Mouse (Mus musculus): Measurements from ENCODE around the gene Tmem179. TPM values are rescaled to one million over a fixed set of nuclear protein-coding genes. Genes with fewer than 3 reads are reported as not detected.

Gene Tmem179
- polyA plus RNA-seq, 1 experiment from 2014 or later, result 0.67 TPM

DNA sequence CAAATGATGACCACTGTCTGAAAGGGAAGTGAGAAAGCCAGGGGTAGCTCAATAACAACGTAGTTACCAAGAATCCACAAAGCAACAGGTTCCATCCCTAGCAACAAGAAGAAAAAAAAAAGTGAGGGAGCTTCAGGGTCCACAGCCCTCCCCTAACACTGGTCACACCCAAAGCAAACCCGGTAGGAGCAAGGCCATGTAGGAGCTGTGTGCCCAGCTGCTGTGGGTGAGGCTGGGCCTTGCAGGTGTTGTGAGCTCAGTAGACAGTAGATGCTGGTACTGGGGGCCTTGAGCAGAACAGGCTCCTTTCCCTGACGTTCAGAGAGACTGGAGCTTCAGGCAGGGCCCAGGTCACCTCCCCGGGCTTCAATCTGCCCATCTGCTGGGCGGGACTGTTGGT lies 36.0 kb upstream of the Tmem179 start:
- 58% methylated on average over 5 of the region's 5 CpGs for WGBS
- Histone ChIP-seq H3K9me3 (ENCODE audit: low read length) (no peaks in the 10 kb centered on the region), H3K4me3 (ENCODE audit: low read length) (no peak overlapping the region), H3K27me3 (ENCODE audit: insufficient read depth, low read length) (no peaks in the 10 kb centered on the region), H3K4me2 (replicated peaks; ENCODE audit: low read depth, low read length) (no peak overlapping the region), H3K36me3 (ENCODE audit: insufficient read depth, low read length) (no peaks in the 10 kb centered on the region), H3K4me1 (ENCODE audit: insufficient read depth, low read length) (peaks cover 15% of the 10 kb centered on the region), H3K27ac (ENCODE audit: low read length) (no peak overlapping the region), H3K9ac (replicated peaks; ENCODE audit: low read length) (no peak overlapping the region)
- ATAC-seq (ENCODE audit: low FRiP score, low TSS enrichment), result no peak

DNA sequence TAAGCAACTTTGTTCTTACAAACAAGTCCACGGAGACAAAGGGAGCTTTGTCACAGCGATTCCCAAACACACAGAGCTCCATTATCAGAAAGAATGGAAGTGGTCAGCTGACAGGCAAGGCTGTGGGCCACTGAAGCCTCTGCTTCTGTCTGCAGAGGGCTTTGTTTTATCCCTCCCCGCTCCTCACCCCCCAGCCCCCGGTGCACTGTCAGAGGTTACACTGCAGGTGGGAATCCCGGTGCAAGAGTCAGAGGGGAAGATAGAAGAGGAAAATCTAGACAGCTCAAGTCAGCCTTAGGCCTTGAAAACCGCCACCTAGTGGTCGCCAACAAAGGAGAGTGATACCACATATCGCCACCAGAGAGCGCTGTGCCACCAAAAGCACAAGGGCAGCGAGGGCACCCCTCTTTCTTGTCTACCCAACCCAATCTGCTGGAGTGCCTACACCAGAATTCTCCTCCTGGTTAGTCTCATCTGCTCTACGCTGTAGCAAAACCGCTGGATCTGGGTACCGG lies 35.4 kb upstream of the Tmem179 start:
- no peak overlapping the region for H3K27ac ChIP-seq (ENCODE audit: low read length)
- no peak for ATAC-seq (ENCODE audit: low FRiP score, low TSS enrichment)
- H3K9ac ChIP-seq (replicated peaks; ENCODE audit: low read length), result no peak overlapping the region
- no peaks in the 10 kb centered on the region for H3K27me3 ChIP-seq (ENCODE audit: insufficient read depth, low read length)
- 13% methylated on average over 13 of the region's 13 CpGs for WGBS
- no peaks in the 10 kb centered on the region for H3K9me3 ChIP-seq (ENCODE audit: low read length)
- no peaks in the 10 kb centered on the region for H3K36me3 ChIP-seq (ENCODE audit: insufficient read depth, low read length)
- no peak overlapping the region for H3K4me2 ChIP-seq (replicated peaks; ENCODE audit: low read depth, low read length)
- H3K4me3 ChIP-seq (ENCODE audit: low read length), result no peak overlapping the region
- peaks cover 15% of the 10 kb centered on the region for H3K4me1 ChIP-seq (ENCODE audit: insufficient read depth, low read length)

DNA sequence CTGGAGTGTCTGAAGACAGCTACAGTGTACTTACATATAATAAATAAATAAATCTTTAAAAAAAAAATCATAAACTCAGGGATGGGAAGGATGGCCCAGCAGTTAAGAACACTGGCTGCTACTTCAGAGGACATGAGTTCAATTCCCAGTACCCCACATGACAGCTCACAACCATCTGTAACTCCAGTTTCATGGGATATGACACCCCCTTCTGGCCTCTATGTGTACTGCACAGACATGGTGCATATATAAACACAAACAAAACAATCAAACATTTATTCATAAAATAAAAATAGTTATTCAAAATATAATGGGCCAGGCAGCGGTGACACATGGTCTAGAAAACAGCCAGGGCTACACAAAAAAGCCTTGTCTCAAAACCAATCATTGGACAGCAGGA lies 32.7 kb upstream of the Tmem179 start:
- Histone ChIP-seq H3K9me3 (ENCODE audit: low read length) (no peaks in the 10 kb centered on the region), H3K4me2 (replicated peaks; ENCODE audit: low read depth, low read length) (no peak overlapping the region), H3K9ac (replicated peaks; ENCODE audit: low read length) (no peak overlapping the region), H3K27me3 (ENCODE audit: insufficient read depth, low read length) (no peaks in the 10 kb centered on the region), H3K36me3 (ENCODE audit: insufficient read depth, low read length) (no peaks in the 10 kb centered on the region), H3K27ac (ENCODE audit: low read length) (no peak overlapping the region), H3K4me3 (ENCODE audit: low read length) (no peak overlapping the region), H3K4me1 (ENCODE audit: insufficient read depth, low read length) (peaks cover 2% of the 10 kb centered on the region; the same call in 1 of the 2 replicates)
- ATAC-seq (ENCODE audit: low FRiP score, low TSS enrichment), result no peak
- 92% methylated on average over 1 of the region's 1 CpGs for WGBS

DNA sequence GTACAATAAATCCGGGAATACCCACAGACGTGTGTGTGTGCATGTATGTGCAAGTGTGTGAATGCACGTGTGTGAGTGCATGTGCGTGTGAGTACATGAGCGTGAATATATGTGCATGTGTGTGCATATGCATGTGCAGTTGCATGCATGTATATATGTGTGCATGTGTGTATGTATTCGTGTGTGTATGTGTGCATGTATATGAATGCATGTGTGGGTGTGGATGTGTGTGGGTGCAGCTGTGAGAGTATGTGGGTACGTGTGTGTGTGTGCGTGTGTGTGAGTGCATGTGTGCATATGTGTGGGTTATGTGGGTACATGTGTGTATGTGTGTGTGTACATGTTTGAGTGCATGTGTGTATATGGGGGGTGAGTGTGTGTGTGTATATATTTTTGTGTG lies 29.6 kb upstream of the Tmem179 start:
- no peak overlapping the region for H3K27ac ChIP-seq (ENCODE audit: low read length)
- no peak overlapping the region for H3K4me3 ChIP-seq (ENCODE audit: low read length)
- no peaks in the 10 kb centered on the region for H3K36me3 ChIP-seq (ENCODE audit: insufficient read depth, low read length)
- peaks cover 10% of the 10 kb centered on the region; the same call in 1 of the 2 replicates for H3K4me1 ChIP-seq (ENCODE audit: insufficient read depth, low read length)
- H3K4me2 ChIP-seq (replicated peaks; ENCODE audit: low read depth, low read length), result no peak overlapping the region
- no peak for ATAC-seq (ENCODE audit: low FRiP score, low TSS enrichment)
- no peak overlapping the region for H3K9ac ChIP-seq (replicated peaks; ENCODE audit: low read length)
- H3K9me3 ChIP-seq (ENCODE audit: low read length), result no peaks in the 10 kb centered on the region
- 93% methylated on average over 8 of the region's 8 CpGs for WGBS
- no peaks in the 10 kb centered on the region for H3K27me3 ChIP-seq (ENCODE audit: insufficient read depth, low read length)

DNA sequence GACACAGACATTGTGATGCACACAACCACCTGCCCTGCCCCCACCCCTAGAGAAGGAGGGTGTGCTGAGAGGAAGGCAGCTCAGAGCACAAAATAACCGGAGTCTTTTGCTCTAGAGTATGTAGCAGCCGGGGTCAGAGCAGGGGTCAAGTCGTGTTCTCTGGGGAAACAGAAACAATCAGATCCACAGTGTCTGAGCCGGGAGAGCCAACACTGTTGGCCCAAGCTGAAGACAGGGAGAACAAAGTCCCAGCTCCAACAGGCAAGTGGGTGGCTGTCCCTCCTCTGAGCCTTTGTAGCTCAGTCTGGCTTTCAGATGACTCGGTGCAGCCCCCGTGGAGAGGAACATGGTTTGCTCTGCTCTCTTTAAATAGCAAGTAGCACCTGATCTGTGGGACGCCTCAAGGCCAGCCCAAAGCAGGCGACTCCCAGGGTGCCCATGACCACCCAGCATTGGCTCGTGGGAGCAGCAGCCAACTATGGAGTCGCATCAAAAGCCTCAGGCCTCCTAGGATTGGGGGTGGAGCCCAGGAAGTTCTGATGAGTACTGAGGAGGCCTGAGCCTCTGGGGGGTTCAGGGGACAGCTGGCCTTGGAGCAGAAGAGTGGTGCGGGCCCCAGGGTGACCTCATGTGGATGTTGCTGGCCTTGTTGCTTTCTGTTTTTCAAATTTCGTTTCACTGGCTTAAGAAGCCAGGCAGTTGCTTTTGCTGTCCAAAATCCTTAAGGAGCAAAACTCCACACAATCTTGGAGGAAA lies 28.6 kb upstream of the Tmem179 start:
- H3K27ac ChIP-seq (ENCODE audit: low read length), result no peak overlapping the region
- no peaks in the 10 kb centered on the region for H3K9me3 ChIP-seq (ENCODE audit: low read length)
- H3K9ac ChIP-seq (replicated peaks; ENCODE audit: low read length), result no peak overlapping the region
- H3K27me3 ChIP-seq (ENCODE audit: insufficient read depth, low read length), result no peaks in the 10 kb centered on the region
- no peak overlapping the region for H3K4me3 ChIP-seq (ENCODE audit: low read length)
- 39% methylated on average over 12 of the region's 12 CpGs for WGBS
- no peaks in the 10 kb centered on the region for H3K36me3 ChIP-seq (ENCODE audit: insufficient read depth, low read length)
- peaks cover 10% of the 10 kb centered on the region; the same call in 1 of the 2 replicates for H3K4me1 ChIP-seq (ENCODE audit: insufficient read depth, low read length)
- no peak overlapping the region for H3K4me2 ChIP-seq (replicated peaks; ENCODE audit: low read depth, low read length)
- no peak for ATAC-seq (ENCODE audit: low FRiP score, low TSS enrichment)

DNA sequence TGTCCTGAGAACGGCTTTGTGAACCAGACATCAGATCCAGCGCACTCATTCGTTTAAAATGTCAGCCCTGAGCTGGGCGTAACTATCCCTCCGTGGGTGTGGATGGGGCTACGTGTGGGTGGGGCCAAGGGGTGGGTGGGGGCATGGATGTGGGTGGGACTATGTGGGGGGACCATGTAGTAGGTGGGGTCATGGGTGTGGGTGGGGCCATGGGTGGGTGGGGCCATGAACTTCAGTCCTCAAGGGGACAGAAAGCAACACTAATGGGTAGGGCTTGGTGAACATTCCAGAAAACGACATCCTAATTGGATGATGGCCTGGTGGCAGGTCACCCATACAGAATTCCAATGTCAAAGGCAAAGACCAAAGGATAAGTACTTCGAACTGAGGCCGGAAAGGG lies 27.4 kb upstream of the Tmem179 start:
- Histone ChIP-seq H3K9ac (replicated peaks; ENCODE audit: low read length) (no peak overlapping the region), H3K27me3 (ENCODE audit: insufficient read depth, low read length) (no peaks in the 10 kb centered on the region), H3K27ac (ENCODE audit: low read length) (no peak overlapping the region), H3K4me3 (ENCODE audit: low read length) (no peak overlapping the region), H3K9me3 (ENCODE audit: low read length) (no peaks in the 10 kb centered on the region), H3K36me3 (ENCODE audit: insufficient read depth, low read length) (no peaks in the 10 kb centered on the region), H3K4me2 (replicated peaks; ENCODE audit: low read depth, low read length) (no peak overlapping the region), H3K4me1 (ENCODE audit: insufficient read depth, low read length) (peaks cover 10% of the 10 kb centered on the region; the same call in 1 of the 2 replicates)
- WGBS, result 74% methylated on average over 9 of the region's 9 CpGs
- no peak for ATAC-seq (ENCODE audit: low FRiP score, low TSS enrichment)

DNA sequence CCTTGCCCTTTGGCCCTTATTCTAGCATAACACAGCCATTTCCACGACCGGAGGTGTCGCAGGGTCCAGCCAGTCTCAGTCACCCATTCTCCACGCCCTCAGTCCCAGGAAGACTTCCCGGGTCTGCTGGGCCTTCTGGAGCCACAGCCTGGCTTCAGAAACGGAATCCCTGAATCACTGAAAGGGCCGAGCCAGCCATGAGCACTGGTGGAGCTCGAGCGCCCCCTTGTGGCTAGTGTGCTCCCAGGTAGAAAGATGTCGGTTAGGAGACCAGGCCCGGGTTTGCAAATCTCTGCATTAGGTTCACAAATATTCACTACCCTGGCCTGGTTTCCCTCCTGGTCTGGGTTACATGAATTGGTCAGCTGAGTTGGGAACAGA lies 26.4 kb upstream of the Tmem179 start:
- H3K4me3 ChIP-seq (ENCODE audit: low read length), result no peak overlapping the region
- WGBS, result 4% methylated on average over 11 of the region's 11 CpGs
- no peaks in the 10 kb centered on the region for H3K9me3 ChIP-seq (ENCODE audit: low read length)
- peak overlapping the region; percentile 24 for H3K4me2 ChIP-seq (replicated peaks; ENCODE audit: low read depth, low read length)
- H3K36me3 ChIP-seq (ENCODE audit: insufficient read depth, low read length), result no peaks in the 10 kb centered on the region
- 0 out of 2 replicates have a peak overlapping the region, but pooled peaks have one; percentile 12 for H3K9ac ChIP-seq (replicated peaks; ENCODE audit: low read length)
- peak; percentile 72 for ATAC-seq (ENCODE audit: low FRiP score, low TSS enrichment)
- peak overlapping the region; percentile 59 for H3K27ac ChIP-seq (ENCODE audit: low read length)
- H3K4me1 ChIP-seq (ENCODE audit: insufficient read depth, low read length), result peaks cover 10% of the 10 kb centered on the region; the same call in 1 of the 2 replicates
- no peaks in the 10 kb centered on the region for H3K27me3 ChIP-seq (ENCODE audit: insufficient read depth, low read length)

DNA sequence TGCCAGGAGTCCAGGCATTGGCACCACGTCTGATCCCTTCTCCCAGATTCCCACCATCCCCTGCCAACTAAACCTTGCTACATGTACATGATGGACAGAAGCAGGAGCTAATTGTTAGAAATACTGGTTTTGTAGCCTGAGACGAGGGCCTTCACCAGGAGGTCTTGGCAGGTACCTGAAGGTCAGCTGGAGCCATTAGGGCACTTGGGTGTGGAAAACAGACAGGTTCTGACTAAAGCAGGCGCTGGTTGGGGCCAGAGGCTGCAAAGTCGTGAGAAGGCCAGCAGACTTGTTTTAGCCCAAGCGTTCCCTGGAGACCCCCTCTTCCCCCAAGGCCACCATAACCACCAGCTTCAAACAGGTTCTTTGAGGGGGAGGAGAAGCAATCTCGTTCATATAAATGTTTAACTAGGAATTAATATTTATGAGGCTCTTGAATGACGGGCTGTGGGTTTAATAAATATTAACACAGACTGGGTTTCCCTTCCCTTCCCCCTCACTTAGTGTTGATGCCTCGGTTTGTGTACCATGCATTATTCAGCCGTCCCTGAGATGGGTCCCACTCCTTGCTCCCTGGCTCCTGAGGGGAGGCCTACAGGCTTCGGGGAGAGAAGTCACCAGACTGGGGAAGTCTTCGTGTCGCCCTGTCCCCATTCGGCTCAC lies 25.8 kb upstream of the Tmem179 start:
- Histone ChIP-seq H3K9me3 (ENCODE audit: low read length) (no peaks in the 10 kb centered on the region), H3K4me1 (ENCODE audit: insufficient read depth, low read length) (peaks cover 10% of the 10 kb centered on the region; the same call in 1 of the 2 replicates), H3K27ac (ENCODE audit: low read length) (peak overlapping the region; percentile 74), H3K4me3 (ENCODE audit: low read length) (no peak overlapping the region), H3K36me3 (ENCODE audit: insufficient read depth, low read length) (no peaks in the 10 kb centered on the region), H3K9ac (replicated peaks; ENCODE audit: low read length) (no peak overlapping the region), H3K27me3 (ENCODE audit: insufficient read depth, low read length) (no peaks in the 10 kb centered on the region), H3K4me2 (replicated peaks; ENCODE audit: low read depth, low read length) (peak overlapping the region; percentile 24)
- WGBS, result 45% methylated on average over 13 of the region's 13 CpGs
- peak; percentile 80 for ATAC-seq (ENCODE audit: low FRiP score, low TSS enrichment)

DNA sequence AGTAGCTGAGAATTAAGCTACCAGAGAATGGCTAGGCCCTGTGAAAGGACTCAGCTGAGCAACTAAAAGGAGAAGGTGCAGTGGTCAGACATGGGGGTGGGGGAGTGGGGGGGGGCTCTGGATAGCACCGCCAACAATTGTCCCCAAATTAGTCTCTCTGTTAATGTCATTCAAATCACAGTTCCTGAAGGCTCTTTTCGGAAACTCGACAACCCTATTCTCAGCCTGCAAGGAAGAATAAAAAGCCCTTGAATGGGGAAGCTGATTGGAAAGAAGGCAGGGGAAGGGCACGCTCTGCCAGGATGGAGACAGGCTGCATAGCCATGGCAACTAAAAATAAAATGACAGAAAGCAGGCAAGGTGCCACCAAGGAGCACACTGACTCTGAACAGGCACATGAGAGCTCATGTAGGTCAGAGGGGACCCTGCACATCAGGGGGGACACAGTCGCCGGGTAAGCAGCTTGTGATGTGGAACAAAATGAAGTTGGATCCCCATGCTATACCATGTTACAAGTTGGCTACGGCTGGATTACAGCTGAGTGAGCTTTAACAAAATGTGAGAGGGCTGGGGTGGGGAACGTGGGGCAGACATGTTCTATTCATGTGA lies 25.0 kb upstream of the Tmem179 start:
- no peak overlapping the region for H3K4me2 ChIP-seq (replicated peaks; ENCODE audit: low read depth, low read length)
- H3K9ac ChIP-seq (replicated peaks; ENCODE audit: low read length), result no peak overlapping the region
- H3K27me3 ChIP-seq (ENCODE audit: insufficient read depth, low read length), result no peaks in the 10 kb centered on the region
- peaks cover 10% of the 10 kb centered on the region; the same call in 1 of the 2 replicates for H3K4me1 ChIP-seq (ENCODE audit: insufficient read depth, low read length)
- 74% methylated on average over 8 of the region's 8 CpGs for WGBS
- peak overlapping the region; percentile 74 for H3K27ac ChIP-seq (ENCODE audit: low read length)
- no peak for ATAC-seq (ENCODE audit: low FRiP score, low TSS enrichment)
- H3K9me3 ChIP-seq (ENCODE audit: low read length), result no peaks in the 10 kb centered on the region
- no peaks in the 10 kb centered on the region for H3K36me3 ChIP-seq (ENCODE audit: insufficient read depth, low read length)
- no peak overlapping the region for H3K4me3 ChIP-seq (ENCODE audit: low read length)

All from kidney, embryonic 16.5 days (tissue).